Mouse (Mus musculus) olfactory bulb, adult 2 months (tissue): ENCODE measurements at regions not wholly inside any gene's neighbourhood (a gene's known extent, or its start where the extent isn't known, plus 50 kb on each side); places are given as distances from the start of the nearest gene placed in this dataset.

ENCODE experiments used
- CTCF ChIP-seq: fragments of 200-500 bp; IDR thresholded peaks from 2 replicates; pipeline ENCODE4 v1.5.1; 2012; ENCODE audit warnings: low read depth, mild to moderate bottlenecking, low read length, moderate library complexity; ENCODE audit not compliant: insufficient read depth
- POLR2A ChIP-seq: fragments of 200-500 bp; IDR thresholded peaks from 2 replicates; pipeline ENCODE4 v1.6.1; 2012; ENCODE audit warnings: mild to moderate bottlenecking, low read depth, low read length, moderate library complexity; ENCODE audit not compliant: insufficient read depth

DNA sequence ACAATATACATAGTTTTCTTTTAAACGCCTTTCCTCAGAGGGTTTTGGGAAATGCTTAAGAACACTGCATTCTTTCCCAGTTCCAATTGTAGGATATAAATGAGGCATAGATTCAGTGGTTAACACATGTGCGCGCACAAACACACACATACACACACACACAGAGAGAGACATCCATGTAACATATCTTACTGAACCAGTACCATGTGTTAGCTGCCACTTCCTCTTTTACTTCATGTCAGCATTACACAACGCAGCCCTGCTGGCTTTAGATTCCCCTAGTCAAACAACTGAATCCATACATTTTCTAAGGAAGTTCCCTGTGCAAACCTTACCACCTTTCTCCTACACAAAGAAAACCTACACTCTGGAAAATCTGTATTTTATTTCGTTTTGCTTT, 189.1 kb upstream of the Atp2b1 start:
- no peak for TF ChIP-seq CTCF
- TF ChIP-seq POLR2A, result no peak
